Mouse (Mus musculus): ENCODE measurements at regions not wholly inside any gene's neighbourhood (a gene's known extent, or its start where the extent isn't known, plus 50 kb on each side); places are given as distances from the start of the nearest gene placed in this dataset.

DNA sequence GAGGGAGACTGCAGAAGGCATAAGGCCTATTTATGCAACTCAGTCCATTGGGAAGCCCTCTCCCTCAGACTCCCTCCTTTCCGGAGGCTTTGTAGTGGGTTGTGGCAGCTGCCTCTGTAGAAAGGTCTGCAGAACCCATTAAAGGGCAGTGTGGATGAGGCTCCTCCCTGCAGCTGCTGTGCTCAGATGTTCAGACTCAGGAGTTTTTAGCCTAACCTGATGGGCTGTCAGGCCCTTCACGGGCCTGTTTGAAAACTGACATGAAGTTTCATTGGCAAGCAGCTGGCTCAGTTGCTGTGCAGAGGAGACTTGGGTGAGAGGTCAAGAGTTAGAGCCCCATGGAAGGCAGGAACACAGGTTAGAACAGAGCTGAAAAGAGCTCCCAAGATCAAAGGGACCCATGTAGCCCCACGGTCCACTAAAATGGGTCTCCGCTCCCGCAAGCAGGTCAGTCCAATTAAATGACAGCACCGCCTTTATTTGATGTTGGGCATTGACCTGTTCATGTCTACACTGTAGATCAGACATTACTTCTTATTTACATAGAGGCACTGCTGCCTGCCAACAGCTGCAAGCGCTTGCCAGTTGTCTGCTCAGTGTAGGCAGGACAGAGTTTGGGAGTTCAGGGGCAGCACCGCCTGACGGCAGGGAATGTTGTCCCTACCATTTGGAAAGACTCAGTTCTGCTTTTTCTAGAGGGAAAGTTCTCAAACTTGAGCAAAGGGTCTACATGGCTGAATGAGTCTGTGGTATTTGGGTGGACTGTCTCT, 53.8 kb upstream of the Usp46 start:
- Histone ChIP-seq H3K9ac (no peak overlapping the region), H3K4me3 (no peak overlapping the region), H3K9me3 (no peaks in the 10 kb centered on the region), H3K27me3 (no peaks in the 10 kb centered on the region), H3K4me2 (no peak overlapping the region), H3K36me3 (no peaks in the 10 kb centered on the region), H3K27ac (peak overlapping the region; percentile 41; the same call in 1 of the 2 replicates), H3K4me1 (peaks cover 10% of the 10 kb centered on the region; the same call in 1 of the 2 replicates)
- no peak for ATAC-seq (ENCODE audit: borderline replicate concordance, extremely low read depth, low FRiP score, low TSS enrichment)
- 58% methylated on average over 9 of the region's 9 CpGs for WGBS

GRCm38 (mm10) chr5:74126015-74126896, 58.0 kb upstream of the Usp46 start:
- H3K27ac ChIP-seq: no peak overlapping the region

DNA sequence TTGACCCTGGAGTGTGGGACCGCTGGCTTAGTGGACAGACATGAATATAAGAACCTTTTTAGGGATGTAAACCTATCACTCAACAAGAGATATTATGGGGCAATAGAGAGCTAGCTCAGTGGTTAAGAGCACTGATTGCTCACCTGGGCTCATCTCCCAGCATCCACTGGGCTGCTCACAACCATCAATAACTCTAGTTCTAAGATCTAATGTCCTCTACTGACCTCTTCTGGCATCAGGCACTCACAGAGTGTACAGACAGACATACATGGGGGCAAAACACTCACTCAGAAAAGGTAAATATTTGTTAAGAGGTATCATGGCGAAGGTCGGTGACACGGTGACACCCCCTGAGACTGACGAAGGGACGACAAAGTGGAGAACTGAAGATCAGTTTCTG, 59.3 kb upstream of the Usp46 start:
- Histone ChIP-seq H3K4me2 (no peak overlapping the region), H3K36me3 (no peaks in the 10 kb centered on the region), H3K27me3 (no peaks in the 10 kb centered on the region), H3K4me1 (0 out of 2 replicates have a peak, but pooled peaks cover under 1% of the 10 kb centered on the region), H3K27ac (no peak overlapping the region), H3K9me3 (no peaks in the 10 kb centered on the region), H3K9ac (no peak overlapping the region), H3K4me3 (no peak overlapping the region)
- WGBS: 61% methylated on average over 6 of the region's 6 CpGs
- no peak for ATAC-seq (ENCODE audit: borderline replicate concordance, extremely low read depth, low FRiP score, low TSS enrichment)

More at GRCm38 (mm10) chr5:74126015-74126896, 58.0 kb upstream of the Usp46 start:
- Histone ChIP-seq H3K36me3 (no peaks in the 10 kb centered on the region), H3K9ac (peak overlapping the region; percentile 17), H3K4me3 (peak overlapping the region; percentile 34), H3K4me1 (peaks cover 10% of the 10 kb centered on the region; the same call in 1 of the 2 replicates), H3K9me3 (no peaks in the 10 kb centered on the region), H3K27me3 (no peaks in the 10 kb centered on the region), H3K4me2 (peak overlapping the region; percentile 51)
- peak; percentile 94 for ATAC-seq (ENCODE audit: borderline replicate concordance, extremely low read depth, low FRiP score, low TSS enrichment)
- WGBS: 67% methylated on average over 32 of the region's 32 CpGs

DNA sequence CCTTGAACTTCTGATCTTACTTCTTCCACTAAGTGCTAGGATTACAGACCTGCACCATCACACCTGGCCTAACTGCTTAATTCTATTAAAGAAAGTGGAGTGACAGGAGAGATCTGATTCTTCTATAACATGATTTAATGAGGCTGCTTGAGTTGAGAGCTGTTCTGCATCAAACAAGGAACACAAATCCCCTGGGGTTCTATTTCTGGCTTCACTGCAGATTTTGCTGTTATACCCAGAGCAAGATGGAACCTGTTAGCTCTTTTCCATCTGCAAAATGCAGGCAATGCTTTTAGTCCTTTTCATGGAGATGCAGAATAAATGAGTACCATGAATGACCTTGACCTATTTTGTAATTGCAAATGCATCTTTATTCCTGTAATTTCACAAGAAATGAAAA, 61.4 kb upstream of the Usp46 start:
- Histone ChIP-seq H3K9ac (no peak overlapping the region), H3K36me3 (no peaks in the 10 kb centered on the region), H3K4me1 (no peaks in the 10 kb centered on the region), H3K4me2 (no peak overlapping the region), H3K4me3 (no peak overlapping the region), H3K9me3 (no peaks in the 10 kb centered on the region), H3K27me3 (no peaks in the 10 kb centered on the region), H3K27ac (no peak overlapping the region)
- ATAC-seq (ENCODE audit: borderline replicate concordance, extremely low read depth, low FRiP score, low TSS enrichment): no peak

DNA sequence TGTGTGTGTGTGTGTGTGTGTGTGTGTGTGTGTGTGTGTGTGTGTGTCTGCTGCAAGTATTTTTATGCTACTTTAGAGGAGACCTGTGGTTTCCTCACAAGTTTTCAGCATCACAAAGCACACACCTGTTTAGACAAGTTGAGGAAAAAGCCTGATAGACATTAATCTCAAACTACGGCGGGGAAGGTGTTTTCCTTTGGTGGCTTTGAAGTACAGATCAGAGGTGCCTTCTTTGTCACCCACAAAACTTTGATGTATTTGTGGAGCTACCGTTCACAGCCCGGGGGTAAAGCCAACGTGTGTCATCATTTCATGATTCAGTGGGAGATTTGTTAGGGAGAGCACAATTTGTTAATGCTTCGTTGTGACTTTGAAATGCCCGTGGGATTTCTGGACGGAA, 62.4 kb upstream of the Rasl11b start:
- Histone ChIP-seq H3K4me2 (no peak overlapping the region), H3K36me3 (no peaks in the 10 kb centered on the region), H3K9me3 (no peaks in the 10 kb centered on the region), H3K4me1 (peaks cover 14% of the 10 kb centered on the region), H3K27ac (no peak overlapping the region), H3K4me3 (no peak overlapping the region), H3K27me3 (no peaks in the 10 kb centered on the region), H3K9ac (no peak overlapping the region)
- no peak for ATAC-seq (ENCODE audit: borderline replicate concordance, extremely low read depth, low FRiP score, low TSS enrichment)
- WGBS: 35% methylated on average over 8 of the region's 8 CpGs

DNA sequence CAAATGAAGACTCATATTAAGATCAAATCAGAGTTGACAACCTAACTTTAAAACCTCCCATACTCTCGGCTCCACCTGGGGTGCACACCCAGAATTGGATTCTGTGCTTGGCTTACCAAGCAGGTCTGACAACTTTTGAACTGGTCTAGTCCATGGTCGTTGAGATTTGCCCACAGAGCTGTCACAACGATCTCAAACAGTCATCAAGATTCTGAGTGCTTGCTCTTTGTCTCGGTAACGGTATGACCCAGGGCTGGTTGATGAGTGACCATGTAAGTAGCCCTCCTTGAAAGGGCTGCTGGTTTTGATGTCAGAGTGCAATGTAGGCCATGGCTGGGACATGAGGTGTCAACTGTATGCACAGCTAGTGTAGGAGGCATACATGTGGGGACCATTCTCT, 58.7 kb upstream of the Rasl11b start:
- 40% methylated on average over 5 of the region's 5 CpGs for WGBS
- Histone ChIP-seq H3K4me1 (peaks cover 30% of the 10 kb centered on the region), H3K9me3 (no peaks in the 10 kb centered on the region), H3K36me3 (no peaks in the 10 kb centered on the region), H3K4me2 (peak overlapping the region; percentile 5; the same call in 1 of the 2 replicates), H3K27ac (peak overlapping the region; percentile 65), H3K4me3 (no peak overlapping the region), H3K27me3 (no peaks in the 10 kb centered on the region), H3K9ac (no peak overlapping the region)
- ATAC-seq (ENCODE audit: borderline replicate concordance, extremely low read depth, low FRiP score, low TSS enrichment): peak; percentile 77

- Histone ChIP-seq H3K27ac (peak overlapping the region; percentile 65), H3K36me3 (no peaks in the 10 kb centered on the region), H3K4me2 (peak overlapping the region; percentile 5; the same call in 1 of the 2 replicates), H3K27me3 (no peaks in the 10 kb centered on the region), H3K4me1 (peaks cover 30% of the 10 kb centered on the region), H3K9me3 (no peaks in the 10 kb centered on the region), H3K9ac (no peak overlapping the region), H3K4me3 (no peak overlapping the region)
- ATAC-seq (ENCODE audit: borderline replicate concordance, extremely low read depth, low FRiP score, low TSS enrichment): peak; percentile 84
- 8% methylated on average over 5 of the region's 5 CpGs for WGBS
Observed at GRCm38 (mm10) chr5:74136868-74137439, 58.1 kb upstream of the Rasl11b start.

DNA sequence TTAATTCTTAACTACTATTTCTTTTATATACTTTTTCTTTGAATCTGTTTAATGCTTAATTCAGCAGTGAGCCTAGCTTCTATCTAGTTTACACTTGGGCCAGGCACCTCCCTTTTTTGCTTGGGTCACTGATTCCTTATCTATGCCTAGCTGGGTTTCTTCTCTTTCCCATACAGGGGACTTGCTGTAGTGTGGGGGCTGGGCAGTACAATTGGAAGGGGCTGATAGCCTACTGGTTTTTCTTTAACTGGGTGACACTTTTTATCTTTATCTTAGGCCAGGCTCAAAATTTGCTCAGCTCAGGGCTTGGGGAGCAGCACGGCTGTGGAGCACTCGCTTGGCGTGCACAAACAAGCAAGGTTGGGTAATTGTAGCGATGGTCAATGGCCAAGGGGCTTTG, 51.1 kb upstream of the Rasl11b start:
- no peak overlapping the region for H3K4me3 ChIP-seq
- H3K27ac ChIP-seq: no peak overlapping the region
- H3K36me3 ChIP-seq: no peaks in the 10 kb centered on the region
- ATAC-seq (ENCODE audit: borderline replicate concordance, extremely low read depth, low FRiP score, low TSS enrichment): no peak
- H3K27me3 ChIP-seq: no peaks in the 10 kb centered on the region
- peaks cover 20% of the 10 kb centered on the region; the same call in 1 of the 2 replicates for H3K4me1 ChIP-seq
- no peaks in the 10 kb centered on the region for H3K9me3 ChIP-seq
- H3K9ac ChIP-seq: no peak overlapping the region
- no peak overlapping the region for H3K4me2 ChIP-seq
- 83% methylated on average over 4 of the region's 4 CpGs for WGBS

- no peak overlapping the region for H3K4me3 ChIP-seq
- peaks cover 20% of the 10 kb centered on the region; the same call in 1 of the 2 replicates for H3K4me1 ChIP-seq
- 46% methylated on average over 5 of the region's 5 CpGs for WGBS
- no peak overlapping the region for H3K9ac ChIP-seq
- no peak overlapping the region for H3K27ac ChIP-seq
- H3K4me2 ChIP-seq: no peak overlapping the region
- H3K9me3 ChIP-seq: no peaks in the 10 kb centered on the region
- H3K36me3 ChIP-seq: no peaks in the 10 kb centered on the region
- no peaks in the 10 kb centered on the region for H3K27me3 ChIP-seq
- no peak for ATAC-seq (ENCODE audit: borderline replicate concordance, extremely low read depth, low FRiP score, low TSS enrichment)
Observed at GRCm38 (mm10) chr5:74144765-74145164, 50.3 kb upstream of the Rasl11b start.

Data from lung, embryonic 15.5 days (tissue).